Mouse (Mus musculus) 416B (cell line): ENCODE measurements around the gene Krtap12-1.
"Not testable (repeated sequence)": the region's sequence is repeated elsewhere in the genome, so short reads cannot be mapped to it uniquely, and the experiment has no call there.

Source experiments
- DNase-seq: peaks from one replicate; pipeline ENCODE4 v3.0.0; 2011; ENCODE audit warnings: low read depth

Gene Krtap12-1

GRCm38 (mm10) chr10:77741924-77742688 is 21.7 kb downstream of the Krtap12-1 start, which contains the start of gene Gm18596:
Gene Gm18596 (minus strand): TSS chr10:77742638.
- DNase-seq, result not testable (repeated sequence)

- not testable (repeated sequence) for DNase-seq
These were observed 30.3 kb downstream of the Krtap12-1 start for GRCm38 (mm10) chr10:77750686-77751085.

DNA sequence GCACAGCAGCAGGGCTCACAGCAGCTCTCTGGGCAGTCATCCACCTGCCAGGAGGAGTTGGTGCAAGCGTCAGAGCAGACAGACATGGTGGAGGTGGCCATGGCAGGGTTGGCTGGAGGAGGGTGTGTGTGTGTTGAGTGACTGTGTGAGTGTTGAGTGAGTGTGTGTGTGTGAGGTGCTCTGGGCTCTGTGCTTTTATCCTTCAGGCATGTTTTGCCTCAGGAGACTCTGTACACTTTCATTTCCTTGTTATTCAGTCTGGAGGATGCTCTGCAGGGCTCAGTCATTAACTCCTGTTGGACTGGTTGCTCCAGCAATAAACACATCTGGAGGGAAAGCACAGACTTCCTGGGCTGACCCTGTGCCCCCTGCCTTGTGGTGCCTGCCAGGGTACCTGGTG is 30.9 kb downstream of the Krtap12-1 start, which contains the start of gene Gm9736:
Gene Gm9736 (minus strand): TSS at position 101 of the 400 bp plus-strand sequence.
- DNase-seq, result not testable (repeated sequence)

GRCm38 (mm10) chr10:77752312-77752711 is 31.9 kb downstream of the Krtap12-1 start:
- DNase-seq, result peak; percentile 32

- DNase-seq, result peak; percentile 13
These were observed 33.0 kb downstream of the Krtap12-1 start for GRCm38 (mm10) chr10:77753448-77753847.

GRCm38 (mm10) chr10:77759582-77759981 is 39.2 kb downstream of the Krtap12-1 start, which contains the start of gene Gm3233:
Gene Gm3233 (minus strand): TSS chr10:77759682.
- not testable (repeated sequence) for DNase-seq

GRCm38 (mm10) chr10:77769727-77770126 is 49.3 kb downstream of the Krtap12-1 start:
- no peak for DNase-seq
